Mouse (Mus musculus) liver, embryonic 14.5 days (tissue): Measurements from ENCODE around the gene Cetn4.

Experiments used
- CTCF ChIP-seq: IDR thresholded peaks from 2 replicates; pipeline ENCODE4 v1.5.1; 2016; ENCODE audit warnings: antibody characterized with exemption, low read depth, control low read depth
- EP300 ChIP-seq: IDR thresholded peaks from 2 replicates; pipeline ENCODE4 v1.6.1; 2016; ENCODE audit warnings: antibody characterized with exemption, low read depth

GRCm38 (mm10) chr3:37303392-37304139 is 8.9 kb downstream of the Cetn4 start:
- TF ChIP-seq CTCF: no peak
- peak; percentile 82 for TF ChIP-seq EP300
